Mouse (Mus musculus) CH12.LX (cell line): ENCODE results near the gene Etv2. TPM values are rescaled to one million over a fixed set of nuclear protein-coding genes. Genes with fewer than 3 reads are reported as not detected.

ENCODE experiments used
- DNase-seq: peaks from one replicate; pipeline ENCODE4 v3.0.0-alpha.2; 2013; ENCODE audit errors: extremely low read depth
- H3K27ac ChIP-seq: 2 replicates; pipeline ENCODE4 v1.5.1; 2012; ENCODE audit warnings: low read depth, mild to moderate bottlenecking, control low read depth, moderate library complexity; ENCODE audit not compliant: insufficient read depth
- H3K27me3 ChIP-seq: replicated peaks from 2 replicates; pipeline ENCODE3; 2012; ENCODE audit warnings: inconsistent platforms
- H3K36me3 ChIP-seq, 2 experiments: replicated peaks in 1 of 2; 2 replicates each; pipeline versions ENCODE3 to v1.6.1; 2012; ENCODE audit warnings: inconsistent platforms in 1 of 2, low read length in 1 of 2, mild to moderate bottlenecking in 1 of 2, mixed read lengths in 1 of 2, moderate library complexity in 1 of 2; ENCODE audit not compliant: control insufficient read depth in 1 of 2, insufficient read depth in 1 of 2
- H3K4me1 ChIP-seq, 2 experiments: 2 replicates each; pipeline ENCODE4 v1.6.1; 2012; ENCODE audit warnings: inconsistent platforms in 1 of 2, moderate library complexity in 1 of 2; ENCODE audit not compliant: insufficient read depth in 2 of 2, control insufficient read depth in 1 of 2
- H3K4me2 ChIP-seq: 2 replicates; pipeline ENCODE4 v1.6.1; 2012; ENCODE audit warnings: low read depth, mild to moderate bottlenecking, control low read depth; ENCODE audit not compliant: poor library complexity, insufficient read depth, severe bottlenecking
- H3K4me3 ChIP-seq, 3 experiments: fragments of 150-350 bp in 1 of 3; sonication (generic) in 1 of 3; replicated peaks in 1 of 3; 2 replicates each; pipeline versions ENCODE3 to v1.5.1; 2011 to 2012; ENCODE audit warnings: low read depth in 2 of 3, low read length in 2 of 3, mild to moderate bottlenecking in 2 of 3, moderate library complexity in 2 of 3, control low read depth in 1 of 3, improper control_type of control experiment in 1 of 3, inconsistent platforms in 1 of 3, mixed read lengths in 1 of 3; ENCODE audit not compliant: poor library complexity in 1 of 3
- H3K79me2 ChIP-seq: replicated peaks from 2 replicates; pipeline ENCODE4 v1.6.1; 2012; ENCODE audit warnings: mild to moderate bottlenecking, moderate library complexity; ENCODE audit not compliant: control insufficient read depth, poor library complexity, insufficient read depth, severe bottlenecking; ENCODE audit errors: extremely low read depth
- H3K9ac ChIP-seq: 2 replicates; pipeline ENCODE4 v1.6.1; 2012; ENCODE audit warnings: low read depth, mild to moderate bottlenecking, control low read depth, moderate library complexity; ENCODE audit not compliant: insufficient read depth
- H3K9me3 ChIP-seq: replicated peaks from 2 replicates; pipeline ENCODE3; 2012; ENCODE audit warnings: low read length, inconsistent platforms, mixed read lengths
- BHLHE40 ChIP-seq: IDR thresholded peaks from 2 replicates; pipeline ENCODE4 v1.6.1; 2011; ENCODE audit warnings: mild to moderate bottlenecking, low read depth, low read length, improper control_type of control experiment
- CHD1 ChIP-seq: IDR thresholded peaks from 2 replicates; pipeline ENCODE4 v1.6.1; 2012; ENCODE audit warnings: low read depth, low read length, improper control_type of control experiment, inconsistent platforms
- CHD2 ChIP-seq: IDR thresholded peaks from 2 replicates; pipeline ENCODE4 v1.6.1; 2011; ENCODE audit warnings: low read length, improper control_type of control experiment
- CTCF ChIP-seq, 2 experiments: IDR thresholded peaks in 1 of 2; conservative IDR thresholded peaks in 1 of 2; 2 replicates each; pipeline ENCODE4 v1.5.1; 2011 to 2012; ENCODE audit warnings: low read depth in 2 of 2, low read length in 2 of 2, improper control_type of control experiment in 1 of 2, inconsistent platforms in 1 of 2, mild to moderate bottlenecking in 1 of 2, moderate library complexity in 1 of 2
- E2F4 ChIP-seq: IDR thresholded peaks from 2 replicates; pipeline ENCODE4 v1.6.1; 2011; ENCODE audit warnings: low read depth, low read length, improper control_type of control experiment; ENCODE audit not compliant: insufficient replicate concordance
- ELF1 ChIP-seq: IDR thresholded peaks from 2 replicates; pipeline ENCODE4 v1.6.1; 2014; ENCODE audit warnings: low read depth, mild to moderate bottlenecking, inconsistent platforms, low read length, improper control_type of control experiment
- EP300 ChIP-seq: IDR thresholded peaks from 2 replicates; pipeline ENCODE4 v1.6.1; 2011; ENCODE audit warnings: low read length, improper control_type of control experiment
- ETS1 ChIP-seq: conservative IDR thresholded peaks from 2 replicates; pipeline ENCODE4 v1.6.1; 2012; ENCODE audit warnings: low read depth, mild to moderate bottlenecking, inconsistent platforms, low read length, improper control_type of control experiment, moderate library complexity
- GABPA ChIP-seq: IDR thresholded peaks from 2 replicates; pipeline ENCODE4 v1.6.1; 2012; ENCODE audit warnings: low read depth, low read length, improper control_type of control experiment, inconsistent platforms; ENCODE audit not compliant: insufficient replicate concordance
- HCFC1 ChIP-seq: IDR thresholded peaks from 2 replicates; pipeline ENCODE4 v1.6.1; 2012; ENCODE audit warnings: low read depth, mild to moderate bottlenecking, inconsistent platforms, low read length, improper control_type of control experiment
- IRF4 ChIP-seq: IDR thresholded peaks from 2 replicates; pipeline ENCODE4 v1.6.1; 2014; ENCODE audit warnings: low read depth, mild to moderate bottlenecking, inconsistent platforms, low read length, improper control_type of control experiment
- JUN ChIP-seq: IDR thresholded peaks from 2 replicates; pipeline ENCODE4 v1.6.1; 2011; ENCODE audit warnings: low read depth, mild to moderate bottlenecking, low read length, improper control_type of control experiment, moderate library complexity; ENCODE audit not compliant: insufficient read depth
- JUND ChIP-seq: conservative IDR thresholded peaks from 2 replicates; pipeline ENCODE4 v1.6.1; 2011; ENCODE audit warnings: low read depth, low read length, improper control_type of control experiment
- KAT2A ChIP-seq: IDR thresholded peaks from 2 replicates; pipeline ENCODE4 v1.6.1; 2012; ENCODE audit warnings: low read length, improper control_type of control experiment, inconsistent platforms; ENCODE audit not compliant: insufficient replicate concordance
- MAFK ChIP-seq: IDR thresholded peaks from 2 replicates; pipeline ENCODE4 v1.6.1; 2011; ENCODE audit warnings: low read length, improper control_type of control experiment; ENCODE audit not compliant: insufficient replicate concordance
- MAX ChIP-seq: IDR thresholded peaks from 2 replicates; pipeline ENCODE4 v1.6.1; 2011; ENCODE audit warnings: low read length, improper control_type of control experiment
- MAZ ChIP-seq: IDR thresholded peaks from 2 replicates; pipeline ENCODE4 v1.6.1; 2012; ENCODE audit warnings: low read depth, mild to moderate bottlenecking, inconsistent platforms, low read length, improper control_type of control experiment, moderate library complexity
- MEF2A ChIP-seq: IDR thresholded peaks from 2 replicates; pipeline ENCODE4 v1.6.1; 2014; ENCODE audit warnings: low read depth, mild to moderate bottlenecking, inconsistent platforms, low read length, improper control_type of control experiment, borderline replicate concordance
- MXI1 ChIP-seq: IDR thresholded peaks from 2 replicates; pipeline ENCODE4 v1.6.1; 2011; ENCODE audit warnings: mild to moderate bottlenecking, low read depth, low read length, improper control_type of control experiment
- MYC ChIP-seq: IDR thresholded peaks from 2 replicates; pipeline ENCODE4 v1.6.1; 2011; ENCODE audit warnings: low read depth, mild to moderate bottlenecking, improper control_type of control experiment, low read length
- NELFE ChIP-seq: IDR thresholded peaks from 2 replicates; pipeline ENCODE4 v1.6.1; 2011; ENCODE audit warnings: low read depth, low read length, improper control_type of control experiment
- NRF1 ChIP-seq: IDR thresholded peaks from 2 replicates; pipeline ENCODE4 v1.6.1; 2014; ENCODE audit warnings: low read depth, mild to moderate bottlenecking, inconsistent platforms, low read length, improper control_type of control experiment, moderate library complexity
- PAX5 ChIP-seq: IDR thresholded peaks from 2 replicates; pipeline ENCODE4 v1.6.1; 2012; ENCODE audit warnings: low read length, inconsistent platforms, mixed read lengths
- POLR2A ChIP-seq: IDR thresholded peaks from 2 replicates; pipeline ENCODE4 v1.6.1; 2011; ENCODE audit warnings: low read depth, mild to moderate bottlenecking, improper control_type of control experiment, low read length
- POLR2AphosphoS2 ChIP-seq: IDR thresholded peaks from 2 replicates; pipeline ENCODE4 v1.6.1; 2011; ENCODE audit warnings: low read depth, low read length, improper control_type of control experiment
- RAD21 ChIP-seq: IDR thresholded peaks from 2 replicates; pipeline ENCODE4 v1.6.1; 2011; ENCODE audit warnings: low read depth, mild to moderate bottlenecking, low read length, improper control_type of control experiment, moderate library complexity
- RCOR1 ChIP-seq: conservative IDR thresholded peaks from 2 replicates; pipeline ENCODE4 v1.6.1; 2012; ENCODE audit warnings: low read depth, mild to moderate bottlenecking, inconsistent platforms, low read length, improper control_type of control experiment
- SIN3A ChIP-seq: IDR thresholded peaks from 2 replicates; pipeline ENCODE4 v1.6.1; 2012; ENCODE audit warnings: low read length, improper control_type of control experiment, inconsistent platforms
- SMC3 ChIP-seq: IDR thresholded peaks from 2 replicates; pipeline ENCODE4 v1.6.1; 2011; ENCODE audit warnings: low read depth, low read length, improper control_type of control experiment
- TBP ChIP-seq: conservative IDR thresholded peaks from 2 replicates; pipeline ENCODE4 v1.6.1; 2011; ENCODE audit warnings: low read depth, low read length, improper control_type of control experiment
- TCF12 ChIP-seq: IDR thresholded peaks from 2 replicates; pipeline ENCODE4 v1.6.1; 2014; ENCODE audit warnings: low read depth, mild to moderate bottlenecking, inconsistent platforms, low read length, improper control_type of control experiment
- UBTF ChIP-seq: IDR thresholded peaks from 2 replicates; pipeline ENCODE4 v1.6.1; 2012; ENCODE audit warnings: low read depth, mild to moderate bottlenecking, inconsistent platforms, low read length, improper control_type of control experiment, moderate library complexity
- USF1 ChIP-seq: IDR thresholded peaks from 2 replicates; pipeline ENCODE4 v1.6.1; 2014; ENCODE audit warnings: low read depth, mild to moderate bottlenecking, inconsistent platforms, low read length, improper control_type of control experiment
- USF2 ChIP-seq: conservative IDR thresholded peaks from 2 replicates; pipeline ENCODE4 v1.6.1; 2011; ENCODE audit warnings: low read depth, low read length, improper control_type of control experiment
- ZC3H11A ChIP-seq: IDR thresholded peaks from 2 replicates; pipeline ENCODE4 v1.6.1; 2012; ENCODE audit warnings: low read depth, mild to moderate bottlenecking, inconsistent platforms, low read length, improper control_type of control experiment
- ZKSCAN1 ChIP-seq: IDR thresholded peaks from 2 replicates; pipeline ENCODE4 v1.6.1; 2012; ENCODE audit warnings: low read depth, inconsistent platforms, low read length, improper control_type of control experiment, borderline replicate concordance
- ZMIZ1 ChIP-seq: IDR thresholded peaks from 2 replicates; pipeline ENCODE4 v1.6.1; 2012; ENCODE audit warnings: low read depth, mild to moderate bottlenecking, inconsistent platforms, low read length, improper control_type of control experiment
- ZNF384 ChIP-seq: IDR thresholded peaks from 2 replicates; pipeline ENCODE4 v1.6.1; 2012; ENCODE audit warnings: low read depth, low read length, improper control_type of control experiment, inconsistent platforms
- dilution Hi-C: fragments of 300-500 bp; cut with MboI; formaldehyde crosslinking; loops from 2 replicates; pipeline ENCODE4 v1.14.3; 2020; ENCODE audit warnings: low sequenced_read_pairs; ENCODE audit not compliant: extremely low pct_unique_long_range_greater_than_20kb, extremely low pct_ligation_motif_present
- in situ Hi-C: fragments of 300-500 bp; cut with MboI; formaldehyde crosslinking; loops from 3 replicates; pipeline ENCODE4 v1.14.3; 2019; ENCODE audit warnings: low sequenced_read_pairs, low pct_ligation_motif_present, low pct_unique_long_range_greater_than_20kb, mixed read lengths
- polyA plus RNA-seq: library from polyadenylated mRNA; unstranded; fragments of >175 nt; gene quantifications from 2 replicates; pipeline ENCODE4 v1.2.1, GENCODE M21; 2012; ENCODE audit warnings: low read depth; ENCODE audit not compliant: insufficient read length
- total RNA-seq, 2 experiments: library from RNA; depleted of rRNA; stranded (reverse); fragments of 300-350 nt in 1 of 2; fragments of >200 nt in 1 of 2; gene quantifications; 2 replicates each; pipeline ENCODE4 v1.2.3; 2012 to 2014

The Etv2 gene
- total and polyA plus RNA-seq, 3 experiments: not detected

GRCm38 (mm10) chr7:30613529-30614112, 22.0 kb downstream of the Etv2 start:
- no peaks in the 10 kb centered on the region for H3K79me2 ChIP-seq
- TF ChIP-seq CHD1: no peak
- peak; percentile 23; the same call in 1 of the 2 replicates for TF ChIP-seq ZC3H11A
- peak; percentile 63 for TF ChIP-seq RAD21
- TF ChIP-seq MAX: no peak
- TF ChIP-seq IRF4: 0 out of 2 replicates have a peak, but pooled peaks have one; percentile 25
- no peak for TF ChIP-seq BHLHE40
- TF ChIP-seq MEF2A: no peak
- peak; percentile 73 to 84 for TF ChIP-seq CTCF (conservative IDR thresholded peaks at IDR 0.05 in 1 of 2, IDR thresholded peaks at IDR 0.05 in 1 of 2; ENCODE audit: low read depth in 2 of 2, low read length in 2 of 2)
- no peak for TF ChIP-seq POLR2A
- no peak for TF ChIP-seq E2F4
- no peak for TF ChIP-seq MAFK
- TF ChIP-seq POLR2AphosphoS2: no peak
- no peak for TF ChIP-seq HCFC1
- TF ChIP-seq SIN3A: no peak
- TF ChIP-seq RCOR1: no peak
- no peak for TF ChIP-seq ETS1
- no peak for TF ChIP-seq ZKSCAN1
- TF ChIP-seq NRF1: no peak
- no peak for TF ChIP-seq UBTF
- TF ChIP-seq USF1: no peak
- peak; percentile 84 for TF ChIP-seq SMC3
- TF ChIP-seq PAX5: no peak
- TF ChIP-seq TCF12: no peak
- no peak for TF ChIP-seq USF2
- TF ChIP-seq NELFE: no peak; the same call in 1 of the 2 replicates
- no peak for TF ChIP-seq TBP
- no peak for TF ChIP-seq EP300
- no peak for TF ChIP-seq ZNF384
- TF ChIP-seq MXI1: no peak
- no peak for TF ChIP-seq MAZ
- TF ChIP-seq GABPA: no peak
- TF ChIP-seq ELF1: no peak
- no peak for TF ChIP-seq MYC
- TF ChIP-seq JUN: no peak
- no peak for TF ChIP-seq JUND
- no peak for TF ChIP-seq KAT2A
- TF ChIP-seq ZMIZ1: no peak
- no peak for TF ChIP-seq CHD2
- TF ChIP-seq, all 38 proteins: peak for 5
- Histone ChIP-seq H3K4me2 (no peak overlapping the region), H3K27me3 (no peaks in the 10 kb centered on the region), H3K4me3 (no peak overlapping the region), H3K9ac (no peak overlapping the region), H3K27ac (no peak overlapping the region), H3K4me1 (peaks cover 0 to 21% of the 10 kb centered on the region in 2 experiments; a peak in 2 of 4 replicates), H3K9me3 (no peaks in the 10 kb centered on the region), H3K36me3 (peaks cover 27 to 46% of the 10 kb centered on the region in 2 experiments)
- dilution Hi-C loops: no loop called here
- DNase-seq: peak; percentile 63
- in situ Hi-C loops: no loop called here
